8 mouse cellular contexts compared by ENCODE assay signal in the genomic region with DNA sequence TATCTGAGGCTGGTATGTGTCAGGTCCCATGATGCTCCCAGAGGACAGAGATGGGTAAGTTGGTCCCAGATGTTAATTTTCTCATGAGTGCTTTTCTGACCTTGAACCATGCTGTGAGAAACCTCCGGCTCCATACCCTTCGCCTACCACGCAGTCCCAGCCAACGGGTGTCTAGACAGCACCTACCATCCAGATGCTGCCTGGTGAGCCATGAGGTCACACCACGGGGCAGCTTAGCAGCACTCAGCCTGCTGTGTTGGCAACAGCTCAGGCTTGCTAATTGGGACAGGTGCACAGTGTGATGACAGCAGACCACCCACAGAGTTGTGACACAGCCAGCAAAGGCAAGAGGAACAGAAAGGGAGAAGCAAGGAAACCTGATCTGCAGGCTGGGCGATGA.
DNase-seq lines count a peak whose midpoint lies in the region; ATAC-seq and TF ChIP-seq lines count a peak whose summit lies in the region.

No protein-coding gene starts in this region.

- H3K36me3 ChIP-seq in liver, postnatal 0 days (replicated peaks; ENCODE audit: insufficient read depth, low read length), result no peaks in the 10 kb centered on the region
- H3K36me3 ChIP-seq in forebrain, postnatal 0 days (ENCODE audit: insufficient read depth), result no peaks in the 10 kb centered on the region
- no peaks in the 10 kb centered on the region for H3K36me3 ChIP-seq in midbrain, postnatal 0 days (ENCODE audit: insufficient read depth, low read length)

- no peaks in the 10 kb centered on the region for H3K9me3 ChIP-seq in liver, postnatal 0 days (ENCODE audit: low read length)
- no peaks in the 10 kb centered on the region for H3K9me3 ChIP-seq in forebrain, postnatal 0 days (ENCODE audit: low read length)
- H3K9me3 ChIP-seq in midbrain, postnatal 0 days (ENCODE audit: low read length), result no peaks in the 10 kb centered on the region

- H3K27ac ChIP-seq in liver, postnatal 0 days (ENCODE audit: low read depth), result no peak overlapping the region
- no peak overlapping the region for H3K27ac ChIP-seq in cerebellum, adult 2 months (ENCODE audit: insufficient read depth, low read length)
- H3K27ac ChIP-seq in forebrain, postnatal 0 days (ENCODE audit: low read depth, low read length), result no peak overlapping the region
- H3K27ac ChIP-seq in midbrain, postnatal 0 days (ENCODE audit: low read depth, low read length), result no peak overlapping the region

- no peak overlapping the region for H3K4me2 ChIP-seq in liver, postnatal 0 days (ENCODE audit: low read depth, low read length)
- H3K4me2 ChIP-seq in forebrain, postnatal 0 days (ENCODE audit: low read depth), result no peak overlapping the region
- no peak overlapping the region for H3K4me2 ChIP-seq in midbrain, postnatal 0 days (ENCODE audit: low read depth, low read length, poor library complexity, severe bottlenecking)

- no peak overlapping the region for H3K9ac ChIP-seq in liver, postnatal 0 days (replicated peaks)
- H3K9ac ChIP-seq in forebrain, postnatal 0 days, result no peak overlapping the region
- H3K9ac ChIP-seq in midbrain, postnatal 0 days (replicated peaks; ENCODE audit: low read length, poor library complexity, severe bottlenecking), result no peak overlapping the region

- ATAC-seq in liver, postnatal 0 days, result no peak
- ATAC-seq in forebrain, postnatal 0 days, result peak; percentile 25; the same call in 1 of the 2 replicates
- peak; percentile 62; the same call in 1 of the 2 replicates for ATAC-seq in midbrain, postnatal 0 days (ENCODE audit: low FRiP score)

- TF ChIP-seq CTCF in liver, postnatal 0 days (IDR thresholded peaks at IDR 0.05; ENCODE audit: low read depth), result no peak
- TF ChIP-seq CTCF in cerebellum, adult 2 months (IDR thresholded peaks at IDR 0.05; ENCODE audit: borderline replicate concordance, insufficient read depth, low read depth, low read length), result no peak
- TF ChIP-seq CTCF in forebrain, postnatal 0 days (IDR thresholded peaks at IDR 0.05; ENCODE audit: low read depth), result no peak
- no peak for TF ChIP-seq CTCF in midbrain, postnatal 0 days (IDR thresholded peaks at IDR 0.05)

- TF ChIP-seq EP300 in liver, postnatal 0 days (IDR thresholded peaks at IDR 0.05; ENCODE audit: low read depth), result no peak

- whole genome bisulfite sequencing in liver, postnatal 0 days (ENCODE audit: insufficient replicate concordance), result 58% methylated on average over 6 of the region's 6 CpGs
- 14% methylated on average over 6 of the region's 6 CpGs for WGBS in cerebellum, adult 2 months
- WGBS in forebrain, postnatal 0 days, result 41% methylated on average over 6 of the region's 6 CpGs
- 45% methylated on average over 6 of the region's 6 CpGs for WGBS in midbrain, postnatal 0 days

- no peak for TF ChIP-seq POLR2A in cerebellum, adult 2 months (IDR thresholded peaks at IDR 0.05; ENCODE audit: borderline replicate concordance, insufficient read depth, low read length)

- peak; percentile 3 for DNase-seq in liver
- DNase-seq in liver, postnatal 0 days, result no peak
- DNase-seq in cerebellum, adult 2 months, result peak; percentile 67 to 76
- no peak for DNase-seq in forebrain, postnatal 0 days
- peak; percentile 59 for DNase-seq in midbrain, postnatal 0 days (ENCODE audit: low spot score)
- no peak for DNase-seq in heart, adult 9 months (ENCODE audit: low spot score in 2 of 2)
- no peak for DNase-seq in spleen, postnatal 36 days (ENCODE audit: low spot score in 2 of 2)
- no peak for DNase-seq in left cerebral cortex, postnatal 25 days (ENCODE audit: low spot score in 2 of 2)

- intact Hi-C loops in left cerebral cortex, postnatal 25 days (cut with DNase I), result no loop called here

- H3K4me1 ChIP-seq in liver, postnatal 0 days (ENCODE audit: insufficient read depth), result no peaks in the 10 kb centered on the region
- peaks cover 4% of the 10 kb centered on the region for H3K4me1 ChIP-seq in cerebellum, adult 2 months (ENCODE audit: control insufficient read depth, insufficient read depth, low read length)
- H3K4me1 ChIP-seq in forebrain, postnatal 0 days (ENCODE audit: insufficient read depth), result no peaks in the 10 kb centered on the region
- H3K4me1 ChIP-seq in midbrain, postnatal 0 days (ENCODE audit: insufficient read depth, low read length), result no peaks in the 10 kb centered on the region

- H3K27me3 ChIP-seq in liver, postnatal 0 days (ENCODE audit: insufficient read depth, low read length), result no peaks in the 10 kb centered on the region
- no peaks in the 10 kb centered on the region for H3K27me3 ChIP-seq in cerebellum, adult 2 months (ENCODE audit: control insufficient read depth, insufficient read depth, low read length)
- H3K27me3 ChIP-seq in forebrain, postnatal 0 days (ENCODE audit: insufficient read depth, low read length), result no peaks in the 10 kb centered on the region
- no peaks in the 10 kb centered on the region for H3K27me3 ChIP-seq in midbrain, postnatal 0 days (ENCODE audit: insufficient read depth, low read length)

- H3K4me3 ChIP-seq in liver, postnatal 0 days (ENCODE audit: low read depth, low read length), result no peak overlapping the region
- H3K4me3 ChIP-seq in cerebellum, adult 2 months (replicated peaks; ENCODE audit: insufficient read depth, low read depth, low read length), result no peak overlapping the region
- H3K4me3 ChIP-seq in forebrain, postnatal 0 days (ENCODE audit: low read depth, low read length), result no peak overlapping the region
- H3K4me3 ChIP-seq in midbrain, postnatal 0 days (ENCODE audit: low read depth, low read length), result no peak overlapping the region

Comparison
In these comparisons a context has a peak if more than half of its experiments do, and no peak if none do; other contexts are left out.
1. DNase-seq: peak in liver (single experiment), cerebellum, adult 2 months (2 of 2) and midbrain, postnatal 0 days (single experiment); none in liver, postnatal 0 days (single experiment), forebrain, postnatal 0 days (single experiment), heart, adult 9 months (0 of 2), spleen, postnatal 36 days (0 of 2) and left cerebral cortex, postnatal 25 days (0 of 2).